Mouse (Mus musculus): ENCODE measurements around the gene Pstpip1. TPM values are rescaled to one million over a fixed set of nuclear protein-coding genes. Genes with fewer than 3 reads are reported as not detected.

Gene Pstpip1
- polyA plus RNA-seq, 1 experiment: 5.0 TPM

- Histone ChIP-seq H3K27me3 (ENCODE audit: control insufficient read depth, insufficient read depth, low read length) (no peaks in the 10 kb centered on the region), H3K27ac (ENCODE audit: insufficient read depth, low read length) (no peak overlapping the region), H3K4me3 (replicated peaks; ENCODE audit: insufficient read depth, low read depth, low read length) (no peak overlapping the region), H3K4me1 (ENCODE audit: control insufficient read depth, insufficient read depth, low read length) (no peaks in the 10 kb centered on the region)
- 91% methylated on average over 4 of the region's 4 CpGs for WGBS
- TF ChIP-seq CTCF (IDR thresholded peaks at IDR 0.05; ENCODE audit: borderline replicate concordance, insufficient read depth, low read depth, low read length) (no peak), POLR2A (IDR thresholded peaks at IDR 0.05; ENCODE audit: borderline replicate concordance, insufficient read depth, low read length) (no peak)
- DNase-seq: no peak
Measured at GRCm38 (mm10) chr9:56067964-56068363, 21.8 kb upstream of the Pstpip1 start.

- no peaks in the 10 kb centered on the region for H3K27me3 ChIP-seq (ENCODE audit: control insufficient read depth, insufficient read depth, low read length)
- no peak overlapping the region for H3K27ac ChIP-seq (ENCODE audit: insufficient read depth, low read length)
- TF ChIP-seq POLR2A (IDR thresholded peaks at IDR 0.05; ENCODE audit: borderline replicate concordance, insufficient read depth, low read length) (no peak), CTCF (IDR thresholded peaks at IDR 0.05; ENCODE audit: borderline replicate concordance, insufficient read depth, low read depth, low read length) (no peak)
- WGBS: 85% methylated on average over 1 of the region's 1 CpGs
- H3K4me1 ChIP-seq (ENCODE audit: control insufficient read depth, insufficient read depth, low read length): no peaks in the 10 kb centered on the region
- no peak overlapping the region for H3K4me3 ChIP-seq (replicated peaks; ENCODE audit: insufficient read depth, low read depth, low read length)
- DNase-seq: no peak
Measured at GRCm38 (mm10) chr9:56068630-56069029, 21.1 kb upstream of the Pstpip1 start.

- Histone ChIP-seq H3K4me3 (replicated peaks; ENCODE audit: insufficient read depth, low read depth, low read length) (no peak overlapping the region), H3K27me3 (ENCODE audit: control insufficient read depth, insufficient read depth, low read length) (no peaks in the 10 kb centered on the region), H3K27ac (ENCODE audit: insufficient read depth, low read length) (no peak overlapping the region), H3K4me1 (ENCODE audit: control insufficient read depth, insufficient read depth, low read length) (no peaks in the 10 kb centered on the region)
- no peak for TF ChIP-seq POLR2A (IDR thresholded peaks at IDR 0.05; ENCODE audit: borderline replicate concordance, insufficient read depth, low read length)
- no peak for TF ChIP-seq CTCF (IDR thresholded peaks at IDR 0.05; ENCODE audit: borderline replicate concordance, insufficient read depth, low read depth, low read length)
- 91% methylated on average over 2 of the region's 2 CpGs for WGBS
- DNase-seq: no peak
Measured at GRCm38 (mm10) chr9:56072861-56073260, 16.9 kb upstream of the Pstpip1 start.

GRCm38 (mm10) chr9:56074863-56075262 lies 14.9 kb upstream of the Pstpip1 start:
- TF ChIP-seq POLR2A (IDR thresholded peaks at IDR 0.05; ENCODE audit: borderline replicate concordance, insufficient read depth, low read length): no peak
- TF ChIP-seq CTCF (IDR thresholded peaks at IDR 0.05; ENCODE audit: borderline replicate concordance, insufficient read depth, low read depth, low read length): no peak
- no peak overlapping the region for H3K4me3 ChIP-seq (replicated peaks; ENCODE audit: insufficient read depth, low read depth, low read length)
- H3K27me3 ChIP-seq (ENCODE audit: control insufficient read depth, insufficient read depth, low read length): no peaks in the 10 kb centered on the region
- no peak for DNase-seq
- H3K27ac ChIP-seq (ENCODE audit: insufficient read depth, low read length): no peak overlapping the region
- 84% methylated on average over 12 of the region's 12 CpGs for WGBS
- no peaks in the 10 kb centered on the region for H3K4me1 ChIP-seq (ENCODE audit: control insufficient read depth, insufficient read depth, low read length)

- Histone ChIP-seq H3K27me3 (ENCODE audit: control insufficient read depth, insufficient read depth, low read length) (no peaks in the 10 kb centered on the region), H3K27ac (ENCODE audit: insufficient read depth, low read length) (no peak overlapping the region), H3K4me3 (replicated peaks; ENCODE audit: insufficient read depth, low read depth, low read length) (no peak overlapping the region), H3K4me1 (ENCODE audit: control insufficient read depth, insufficient read depth, low read length) (no peaks in the 10 kb centered on the region)
- peak; percentile 33 to 47 for DNase-seq
- WGBS: 15% methylated on average over 4 of the region's 4 CpGs
- no peak for TF ChIP-seq POLR2A (IDR thresholded peaks at IDR 0.05; ENCODE audit: borderline replicate concordance, insufficient read depth, low read length)
- peak; percentile 61; the same call in 1 of the 2 replicates for TF ChIP-seq CTCF (IDR thresholded peaks at IDR 0.05; ENCODE audit: borderline replicate concordance, insufficient read depth, low read depth, low read length)
Measured at GRCm38 (mm10) chr9:56075264-56075663, 14.5 kb upstream of the Pstpip1 start.

GRCm38 (mm10) chr9:56075901-56076620 lies 13.7 kb upstream of the Pstpip1 start:
- WGBS: 54% methylated on average over 7 of the region's 7 CpGs
- TF ChIP-seq CTCF (IDR thresholded peaks at IDR 0.05; ENCODE audit: borderline replicate concordance, insufficient read depth, low read depth, low read length): no peak
- TF ChIP-seq POLR2A (IDR thresholded peaks at IDR 0.05; ENCODE audit: borderline replicate concordance, insufficient read depth, low read length): no peak

GRCm38 (mm10) chr9:56079587-56079986 lies 10.2 kb upstream of the Pstpip1 start:
- no peaks in the 10 kb centered on the region for H3K27me3 ChIP-seq (ENCODE audit: control insufficient read depth, insufficient read depth, low read length)
- TF ChIP-seq CTCF (IDR thresholded peaks at IDR 0.05; ENCODE audit: borderline replicate concordance, insufficient read depth, low read depth, low read length) (no peak), POLR2A (IDR thresholded peaks at IDR 0.05; ENCODE audit: borderline replicate concordance, insufficient read depth, low read length) (no peak)
- H3K4me3 ChIP-seq (replicated peaks; ENCODE audit: insufficient read depth, low read depth, low read length): no peak overlapping the region
- no peak for DNase-seq
- no peaks in the 10 kb centered on the region for H3K4me1 ChIP-seq (ENCODE audit: control insufficient read depth, insufficient read depth, low read length)
- no peak overlapping the region for H3K27ac ChIP-seq (ENCODE audit: insufficient read depth, low read length)
- WGBS: 84% methylated on average over 5 of the region's 5 CpGs

More at GRCm38 (mm10) chr9:56075901-56076620, 13.7 kb upstream of the Pstpip1 start:
- no peak overlapping the region for H3K27ac ChIP-seq (ENCODE audit: insufficient read depth, low read length)
- H3K4me3 ChIP-seq (replicated peaks; ENCODE audit: insufficient read depth, low read depth, low read length): no peak overlapping the region
- DNase-seq: no peak
- no peaks in the 10 kb centered on the region for H3K4me1 ChIP-seq (ENCODE audit: control insufficient read depth, insufficient read depth, low read length)
- no peaks in the 10 kb centered on the region for H3K27me3 ChIP-seq (ENCODE audit: control insufficient read depth, insufficient read depth, low read length)

- Histone ChIP-seq H3K4me1 (ENCODE audit: control insufficient read depth, insufficient read depth, low read length) (peaks cover 9% of the 10 kb centered on the region), H3K27me3 (ENCODE audit: control insufficient read depth, insufficient read depth, low read length) (no peaks in the 10 kb centered on the region), H3K4me3 (replicated peaks; ENCODE audit: insufficient read depth, low read depth, low read length) (no peak overlapping the region), H3K27ac (ENCODE audit: insufficient read depth, low read length) (no peak overlapping the region)
- no peak for DNase-seq
- no peak for TF ChIP-seq POLR2A (IDR thresholded peaks at IDR 0.05; ENCODE audit: borderline replicate concordance, insufficient read depth, low read length)
- WGBS: 89% methylated on average over 5 of the region's 5 CpGs
Measured at GRCm38 (mm10) chr9:56086524-56086923, 3.2 kb upstream of the Pstpip1 start.
